Mouse (Mus musculus): Measurements from ENCODE around the gene Luzp2. TPM values are rescaled to one million over a fixed set of nuclear protein-coding genes. Genes with fewer than 3 reads are reported as not detected.

Luzp2 gene
- polyA plus RNA-seq, 1 experiment = 0.02 TPM

DNA sequence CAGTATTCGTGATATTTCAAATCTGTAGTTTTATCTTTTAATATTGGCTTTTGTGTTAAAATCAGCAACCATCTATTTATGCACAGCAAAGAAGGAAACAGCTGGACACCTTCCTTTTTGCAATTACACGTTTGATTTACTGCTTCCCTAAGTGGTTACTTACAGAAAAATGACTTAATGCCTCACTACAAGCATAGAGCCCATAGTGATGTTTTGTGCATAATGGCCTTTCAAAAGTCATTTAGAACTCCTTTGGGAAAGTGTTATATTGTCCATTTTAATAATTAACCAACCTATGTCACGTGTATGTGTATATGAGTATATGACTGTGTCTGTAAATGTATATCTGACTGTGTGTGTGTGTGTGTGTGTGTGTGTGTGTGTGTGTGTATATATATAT is 63.3 kb downstream of the Luzp2 start:
- H3K4me3 ChIP-seq (ENCODE audit: control insufficient read depth, low read depth, low read length) = no peak overlapping the region
- TF ChIP-seq POLR2A (IDR thresholded peaks at IDR 0.05; ENCODE audit: control insufficient read depth, low read depth, low read length) (no peak), CTCF (IDR thresholded peaks at IDR 0.05; ENCODE audit: control insufficient read depth, insufficient read depth, insufficient replicate concordance, low read depth, low read length) (no peak)
- H3K36me3 ChIP-seq (ENCODE audit: control insufficient read depth, insufficient read depth, low read length) = no peaks in the 10 kb centered on the region
- no peaks in the 10 kb centered on the region for H3K27me3 ChIP-seq (ENCODE audit: control insufficient read depth, insufficient read depth, low read length)
- H3K4me1 ChIP-seq (ENCODE audit: control insufficient read depth, insufficient read depth, low read length) = no peaks in the 10 kb centered on the region
- no peak overlapping the region for H3K27ac ChIP-seq (ENCODE audit: control insufficient read depth, insufficient read depth, low read depth, low read length)

DNA sequence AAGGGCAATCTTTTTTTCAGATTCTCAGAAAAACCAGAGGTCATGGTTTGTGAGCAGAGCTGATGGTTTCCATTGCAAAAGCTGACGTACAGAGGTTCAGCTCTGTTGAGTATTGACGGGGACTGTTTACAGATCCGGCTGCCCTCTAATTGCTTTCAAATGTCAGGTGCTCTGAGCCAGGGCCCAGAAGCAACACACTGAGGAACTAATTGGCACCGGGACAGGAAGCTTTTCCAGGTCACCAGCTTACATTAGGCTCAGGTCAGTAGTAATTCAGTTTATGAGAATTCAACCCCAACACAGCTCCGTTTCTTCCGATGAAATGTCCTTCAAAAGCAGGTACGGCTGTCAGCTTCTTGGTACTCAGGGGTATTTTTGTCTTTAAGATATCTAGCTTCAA is 74.7 kb downstream of the Luzp2 start:
- H3K36me3 ChIP-seq (ENCODE audit: control insufficient read depth, insufficient read depth, low read length) = no peaks in the 10 kb centered on the region
- TF ChIP-seq POLR2A (IDR thresholded peaks at IDR 0.05; ENCODE audit: control insufficient read depth, low read depth, low read length) (no peak), CTCF (IDR thresholded peaks at IDR 0.05; ENCODE audit: control insufficient read depth, insufficient read depth, insufficient replicate concordance, low read depth, low read length) (no peak)
- no peak overlapping the region for H3K4me3 ChIP-seq (ENCODE audit: control insufficient read depth, low read depth, low read length)
- no peak overlapping the region for H3K27ac ChIP-seq (ENCODE audit: control insufficient read depth, insufficient read depth, low read depth, low read length)
- no peaks in the 10 kb centered on the region for H3K27me3 ChIP-seq (ENCODE audit: control insufficient read depth, insufficient read depth, low read length)
- 0 out of 2 replicates have a peak, but pooled peaks cover 2% of the 10 kb centered on the region for H3K4me1 ChIP-seq (ENCODE audit: control insufficient read depth, insufficient read depth, low read length)

- Histone ChIP-seq H3K36me3 (ENCODE audit: control insufficient read depth, insufficient read depth, low read length) (no peaks in the 10 kb centered on the region), H3K27me3 (ENCODE audit: control insufficient read depth, insufficient read depth, low read length) (no peaks in the 10 kb centered on the region), H3K27ac (ENCODE audit: control insufficient read depth, insufficient read depth, low read depth, low read length) (no peak overlapping the region), H3K4me3 (ENCODE audit: control insufficient read depth, low read depth, low read length) (no peak overlapping the region), H3K4me1 (ENCODE audit: control insufficient read depth, insufficient read depth, low read length) (0 out of 2 replicates have a peak, but pooled peaks cover 2% of the 10 kb centered on the region)
- TF ChIP-seq POLR2A (IDR thresholded peaks at IDR 0.05; ENCODE audit: control insufficient read depth, low read depth, low read length) (no peak), CTCF (IDR thresholded peaks at IDR 0.05; ENCODE audit: control insufficient read depth, insufficient read depth, insufficient replicate concordance, low read depth, low read length) (no peak)
Measured at GRCm38 (mm10) chr7:54914030-54914429, 78.7 kb downstream of the Luzp2 start.

GRCm38 (mm10) chr7:54921991-54922390 is 86.7 kb downstream of the Luzp2 start:
- Histone ChIP-seq H3K27me3 (ENCODE audit: control insufficient read depth, insufficient read depth, low read length) (no peaks in the 10 kb centered on the region), H3K4me1 (ENCODE audit: control insufficient read depth, insufficient read depth, low read length) (no peaks in the 10 kb centered on the region), H3K4me3 (ENCODE audit: control insufficient read depth, low read depth, low read length) (no peak overlapping the region), H3K36me3 (ENCODE audit: control insufficient read depth, insufficient read depth, low read length) (no peaks in the 10 kb centered on the region), H3K27ac (ENCODE audit: control insufficient read depth, insufficient read depth, low read depth, low read length) (no peak overlapping the region)
- no peak for TF ChIP-seq CTCF (IDR thresholded peaks at IDR 0.05; ENCODE audit: control insufficient read depth, insufficient read depth, insufficient replicate concordance, low read depth, low read length)
- no peak for TF ChIP-seq POLR2A (IDR thresholded peaks at IDR 0.05; ENCODE audit: control insufficient read depth, low read depth, low read length)

DNA sequence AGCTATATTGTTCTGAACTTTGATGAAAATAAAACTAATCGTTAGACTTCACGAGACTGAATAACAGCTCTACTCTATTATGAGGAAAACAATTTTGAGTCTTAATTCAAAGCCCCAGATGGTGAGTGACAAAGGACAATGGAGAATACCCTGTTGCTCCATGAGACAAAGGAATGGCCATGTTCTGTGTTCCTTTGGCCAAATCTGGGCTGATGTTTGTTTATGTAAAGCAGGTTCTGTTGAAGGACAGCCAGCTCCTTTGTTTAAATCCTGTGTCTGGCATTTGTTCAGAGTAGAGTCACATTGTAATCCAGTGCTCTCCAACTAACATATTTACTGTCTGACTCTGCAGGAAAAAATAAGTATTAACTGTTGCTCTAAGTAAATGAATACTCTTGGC is 121.5 kb downstream of the Luzp2 start:
- Histone ChIP-seq H3K4me3 (ENCODE audit: control insufficient read depth, low read depth, low read length) (no peak overlapping the region), H3K27ac (ENCODE audit: control insufficient read depth, insufficient read depth, low read depth, low read length) (no peak overlapping the region), H3K27me3 (ENCODE audit: control insufficient read depth, insufficient read depth, low read length) (no peaks in the 10 kb centered on the region), H3K4me1 (ENCODE audit: control insufficient read depth, insufficient read depth, low read length) (no peaks in the 10 kb centered on the region), H3K36me3 (ENCODE audit: control insufficient read depth, insufficient read depth, low read length) (no peaks in the 10 kb centered on the region)
- no peak for TF ChIP-seq CTCF (IDR thresholded peaks at IDR 0.05; ENCODE audit: control insufficient read depth, insufficient read depth, insufficient replicate concordance, low read depth, low read length)

DNA sequence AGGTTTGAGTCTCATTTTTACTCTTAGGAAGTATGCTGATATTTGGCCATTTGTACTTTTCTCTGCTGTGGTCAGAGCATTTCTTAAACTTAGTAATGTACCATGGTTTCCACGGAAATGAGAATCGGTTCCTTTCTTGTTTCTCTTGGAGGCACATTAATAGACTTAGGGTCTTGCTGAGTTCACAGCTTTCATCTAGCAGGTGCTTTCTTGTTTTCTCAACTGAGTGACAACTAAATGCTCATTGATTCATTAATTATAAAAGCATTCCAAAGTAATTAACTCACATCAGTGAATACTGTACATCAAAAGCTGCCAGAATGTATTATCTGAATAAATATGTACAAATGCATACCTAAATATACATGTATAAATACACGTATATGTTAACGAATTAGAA is 127.4 kb downstream of the Luzp2 start:
- no peaks in the 10 kb centered on the region for H3K27me3 ChIP-seq (ENCODE audit: control insufficient read depth, insufficient read depth, low read length)
- no peaks in the 10 kb centered on the region for H3K36me3 ChIP-seq (ENCODE audit: control insufficient read depth, insufficient read depth, low read length)
- TF ChIP-seq CTCF (IDR thresholded peaks at IDR 0.05; ENCODE audit: control insufficient read depth, insufficient read depth, insufficient replicate concordance, low read depth, low read length) (no peak), POLR2A (IDR thresholded peaks at IDR 0.05; ENCODE audit: control insufficient read depth, low read depth, low read length) (no peak)
- no peak overlapping the region for H3K27ac ChIP-seq (ENCODE audit: control insufficient read depth, insufficient read depth, low read depth, low read length)
- H3K4me3 ChIP-seq (ENCODE audit: control insufficient read depth, low read depth, low read length) = no peak overlapping the region
- no peaks in the 10 kb centered on the region for H3K4me1 ChIP-seq (ENCODE audit: control insufficient read depth, insufficient read depth, low read length)

DNA sequence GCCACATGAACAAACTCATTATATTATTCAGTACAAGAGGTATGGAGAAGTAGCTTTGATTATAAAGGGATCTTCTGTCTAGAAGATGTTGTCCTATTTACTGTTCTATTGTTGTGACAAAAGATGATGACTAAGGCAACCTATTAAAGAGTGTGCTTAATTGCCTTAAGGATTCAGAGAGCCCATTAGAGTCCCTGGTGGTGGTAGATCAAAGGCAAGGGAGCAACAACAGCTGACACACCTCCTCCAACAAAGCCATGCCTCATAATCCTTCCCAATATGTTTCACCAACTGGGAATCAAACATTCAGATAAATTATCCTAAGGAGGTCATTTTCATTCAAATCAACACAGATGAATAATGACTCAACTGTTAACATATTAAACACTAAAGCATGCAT is 142.1 kb downstream of the Luzp2 start:
- H3K27me3 ChIP-seq (ENCODE audit: control insufficient read depth, insufficient read depth, low read length) = no peaks in the 10 kb centered on the region
- TF ChIP-seq CTCF (IDR thresholded peaks at IDR 0.05; ENCODE audit: control insufficient read depth, insufficient read depth, insufficient replicate concordance, low read depth, low read length) (no peak), POLR2A (IDR thresholded peaks at IDR 0.05; ENCODE audit: control insufficient read depth, low read depth, low read length) (no peak)
- no peak overlapping the region for H3K4me3 ChIP-seq (ENCODE audit: control insufficient read depth, low read depth, low read length)
- no peaks in the 10 kb centered on the region for H3K36me3 ChIP-seq (ENCODE audit: control insufficient read depth, insufficient read depth, low read length)
- no peaks in the 10 kb centered on the region for H3K4me1 ChIP-seq (ENCODE audit: control insufficient read depth, insufficient read depth, low read length)
- H3K27ac ChIP-seq (ENCODE audit: control insufficient read depth, insufficient read depth, low read depth, low read length) = no peak overlapping the region

DNA sequence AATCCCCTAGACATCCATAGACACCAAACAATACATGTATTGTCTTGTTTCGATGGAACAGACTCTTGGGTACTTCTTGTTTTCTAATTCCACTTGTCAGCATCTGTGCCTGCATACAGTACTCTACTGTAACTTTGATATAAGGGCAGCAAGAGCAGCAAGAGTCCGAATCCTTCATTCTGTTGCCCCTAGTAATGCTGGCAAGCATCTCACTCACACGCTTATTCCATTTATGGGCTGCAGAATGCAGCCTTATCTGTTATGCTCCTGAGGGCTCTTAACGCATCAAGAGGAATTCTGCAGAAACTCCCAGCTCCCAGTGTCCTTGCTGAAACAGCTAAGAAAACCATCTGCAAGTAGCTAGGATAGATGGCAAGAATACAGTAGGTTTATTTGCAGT is 145.3 kb downstream of the Luzp2 start:
- H3K4me3 ChIP-seq (ENCODE audit: control insufficient read depth, low read depth, low read length) = no peak overlapping the region
- TF ChIP-seq CTCF (IDR thresholded peaks at IDR 0.05; ENCODE audit: control insufficient read depth, insufficient read depth, insufficient replicate concordance, low read depth, low read length) (no peak), POLR2A (IDR thresholded peaks at IDR 0.05; ENCODE audit: control insufficient read depth, low read depth, low read length) (no peak)
- no peaks in the 10 kb centered on the region for H3K36me3 ChIP-seq (ENCODE audit: control insufficient read depth, insufficient read depth, low read length)
- H3K27me3 ChIP-seq (ENCODE audit: control insufficient read depth, insufficient read depth, low read length) = no peaks in the 10 kb centered on the region
- no peaks in the 10 kb centered on the region for H3K4me1 ChIP-seq (ENCODE audit: control insufficient read depth, insufficient read depth, low read length)
- H3K27ac ChIP-seq (ENCODE audit: control insufficient read depth, insufficient read depth, low read depth, low read length) = no peak overlapping the region

Data from testis, adult 2 months (tissue).